Mouse (Mus musculus) erythroblast, embryonic 14.5 days (primary cell): ENCODE measurements around the gene Gm11492. TPM values are rescaled to one million over a fixed set of nuclear protein-coding genes. Genes with fewer than 3 reads are reported as not detected.
A peak's percentile ranks its signal among the peaks of the same experiment; 100 is the strongest.

Experiments
- H3K27me3 ChIP-seq: 2 replicates; pipeline ENCODE4 v1.6.1; 2012; ENCODE audit warnings: inconsistent platforms; ENCODE audit not compliant: control insufficient read depth
- H3K36me3 ChIP-seq: 2 replicates; pipeline ENCODE4 v1.6.1; 2012; ENCODE audit warnings: mild to moderate bottlenecking, inconsistent platforms; ENCODE audit not compliant: control insufficient read depth
- H3K4me1 ChIP-seq: 2 replicates; pipeline ENCODE4 v1.6.1; 2012; ENCODE audit warnings: inconsistent platforms; ENCODE audit not compliant: control insufficient read depth
- H3K4me3 ChIP-seq: replicated peaks from 2 replicates; pipeline ENCODE3; 2012; ENCODE audit warnings: moderate library complexity, mild to moderate bottlenecking, inconsistent platforms
- H3K9me3 ChIP-seq: 2 replicates; pipeline ENCODE4 v1.6.1; 2012; ENCODE audit warnings: low read length, inconsistent platforms, mixed read lengths; ENCODE audit not compliant: control insufficient read depth
- GATA1 ChIP-seq: IDR thresholded peaks from 2 replicates; pipeline ENCODE4 v1.6.1; 2012; ENCODE audit warnings: low read length, inconsistent platforms, mixed read lengths
- TAL1 ChIP-seq: IDR thresholded peaks from 3 replicates; pipeline ENCODE4 v1.6.1; 2012; ENCODE audit warnings: low read length, inconsistent platforms, mixed read lengths
- polyA plus RNA-seq: library from polyadenylated mRNA; stranded (reverse); fragments of >175 nt; gene quantifications from 2 replicates; pipeline ENCODE4 v1.2.3, GENCODE M21; 2012

Gm11492 gene
- polyA plus RNA-seq, 1 experiment = not detected

DNA sequence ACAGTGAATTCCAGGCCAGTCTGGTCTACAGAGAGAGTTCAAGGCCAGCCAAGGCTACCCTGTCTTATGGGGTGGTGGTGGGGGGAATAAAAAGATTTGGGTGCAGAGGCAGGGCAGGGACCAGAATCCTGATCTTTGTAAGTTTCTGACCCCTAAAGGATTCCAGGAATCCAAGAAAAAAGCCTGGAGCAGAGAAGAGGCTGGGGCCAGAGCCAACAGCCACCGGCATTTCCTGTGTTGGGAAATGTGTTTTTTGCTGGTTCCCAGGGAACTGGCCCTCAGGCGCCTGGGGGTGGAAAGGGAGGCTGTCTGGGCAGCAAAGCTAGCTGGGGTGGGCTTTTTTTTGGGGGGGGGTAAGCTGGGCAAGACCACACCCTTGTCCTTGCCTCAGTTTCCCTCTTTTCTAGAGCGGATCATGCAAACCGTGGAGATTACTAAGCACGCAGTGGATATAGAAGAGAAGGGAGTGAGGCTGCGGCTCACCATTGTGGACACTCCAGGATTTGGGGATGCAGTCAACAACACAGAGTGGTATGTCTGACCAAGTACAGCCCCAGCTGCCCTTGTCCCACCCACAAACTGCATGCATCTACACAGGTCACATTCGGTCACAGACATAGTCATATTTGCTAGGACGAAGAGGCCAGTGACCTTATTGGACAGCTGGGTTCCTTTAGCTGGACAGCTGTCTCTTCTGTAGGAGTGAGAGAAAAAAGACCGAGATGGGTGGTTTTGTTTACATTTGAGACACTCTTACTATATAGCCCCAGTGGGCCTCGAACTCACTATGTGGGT, 18.5 kb downstream of the Gm11492 start:
- no peaks in the 10 kb centered on the region for H3K9me3 ChIP-seq
- TF ChIP-seq TAL1 = no peak
- TF ChIP-seq GATA1 = no peak
- H3K4me3 ChIP-seq = no peak overlapping the region
- H3K27me3 ChIP-seq = no peaks in the 10 kb centered on the region
- peaks cover 14% of the 10 kb centered on the region for H3K4me1 ChIP-seq
- no peaks in the 10 kb centered on the region; the same call in 1 of the 2 replicates for H3K36me3 ChIP-seq

DNA sequence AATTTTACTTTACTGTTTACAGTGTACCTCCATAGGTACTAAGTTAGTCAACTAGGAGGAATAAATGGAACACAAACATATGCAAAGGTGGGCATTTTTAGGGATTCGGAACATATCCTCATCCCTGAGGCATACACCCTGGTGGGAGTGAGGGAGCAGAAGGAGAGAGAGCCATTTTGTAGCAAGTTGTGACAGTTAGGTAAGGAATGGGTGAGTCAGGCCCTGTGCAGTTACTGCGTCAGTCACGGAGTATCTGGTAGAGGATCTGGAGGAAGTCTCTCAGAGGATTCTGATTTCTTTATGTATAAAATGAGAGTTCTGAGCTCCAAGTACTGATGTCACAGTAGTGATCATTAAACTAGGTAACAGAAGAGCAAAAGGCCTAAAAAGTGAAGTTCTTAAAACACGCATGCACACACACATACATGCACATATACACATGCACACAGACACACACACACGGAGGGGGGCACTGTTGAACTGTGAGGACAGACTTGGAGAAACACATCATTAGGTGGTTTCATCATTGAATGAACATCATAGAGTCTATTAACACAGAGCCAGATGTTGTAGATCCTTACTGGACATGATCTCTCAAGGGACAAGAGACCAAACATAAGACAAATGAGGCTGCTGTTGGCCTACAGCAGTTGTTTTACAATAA, 20.9 kb downstream of the Gm11492 start:
- Histone ChIP-seq H3K4me1 (peaks cover 26% of the 10 kb centered on the region), H3K4me3 (no peak overlapping the region), H3K9me3 (no peaks in the 10 kb centered on the region), H3K27me3 (no peaks in the 10 kb centered on the region), H3K36me3 (no peaks in the 10 kb centered on the region; the same call in 1 of the 2 replicates)
- TF ChIP-seq GATA1 (no peak), TAL1 (no peak)

DNA sequence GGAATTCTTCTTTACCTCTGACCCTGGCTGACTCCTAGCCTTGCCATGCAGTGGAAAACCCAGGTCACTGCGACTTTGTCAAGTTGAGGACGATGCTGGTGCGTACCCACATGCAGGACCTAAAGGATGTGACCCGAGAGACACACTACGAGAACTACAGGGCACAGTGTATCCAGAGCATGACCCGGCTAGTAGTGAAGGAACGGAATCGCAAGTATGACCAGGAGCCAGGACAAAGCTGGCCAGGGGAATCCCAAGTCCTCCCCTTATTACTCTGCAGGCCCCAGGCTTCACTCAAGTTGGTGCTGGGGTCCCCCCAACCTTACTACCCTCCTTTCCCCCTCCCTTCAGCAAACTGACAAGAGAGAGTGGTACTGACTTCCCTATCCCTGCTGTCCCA, 23.2 kb downstream of the Gm11492 start:
- no peaks in the 10 kb centered on the region for H3K27me3 ChIP-seq
- TF ChIP-seq GATA1 (no peak), TAL1 (no peak)
- H3K36me3 ChIP-seq = peaks cover 14% of the 10 kb centered on the region
- peak overlapping the region; percentile 6 for H3K4me3 ChIP-seq
- no peaks in the 10 kb centered on the region for H3K9me3 ChIP-seq
- peaks cover 48% of the 10 kb centered on the region for H3K4me1 ChIP-seq

DNA sequence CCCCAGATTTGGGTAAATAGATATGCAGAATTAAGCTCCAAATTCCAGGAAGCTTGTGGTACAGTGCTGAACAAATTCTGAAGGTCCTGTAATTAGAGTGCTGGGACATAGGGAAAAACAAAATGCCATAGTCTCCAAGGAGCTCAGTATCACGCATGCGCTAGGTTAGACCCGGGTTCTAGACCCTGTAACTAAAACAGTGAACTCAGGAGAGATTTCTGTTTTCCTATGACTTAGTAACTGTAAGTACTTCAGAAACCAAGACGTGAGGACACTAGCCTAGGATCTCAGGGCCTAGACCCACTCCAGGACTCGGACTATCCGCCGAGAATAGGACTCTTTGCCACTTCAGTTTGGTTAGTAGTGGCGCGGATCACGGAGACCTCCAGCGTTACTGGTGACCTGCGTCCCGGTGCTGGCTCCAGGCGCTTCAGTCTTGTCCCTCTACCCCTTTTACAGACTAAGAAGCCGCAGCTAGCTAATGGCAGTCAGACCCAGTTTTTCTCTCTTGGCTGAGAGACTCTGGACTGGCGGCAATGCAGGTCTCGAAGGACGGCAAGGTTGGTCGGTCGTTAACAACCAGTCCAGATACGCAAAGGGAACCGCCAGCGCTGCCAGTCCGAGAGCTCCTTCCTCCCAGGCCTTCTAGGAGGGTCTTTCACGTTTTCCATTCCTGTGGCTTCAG, 24.5 kb downstream of the Gm11492 start:
- H3K27me3 ChIP-seq = no peaks in the 10 kb centered on the region
- peaks cover 62% of the 10 kb centered on the region for H3K4me1 ChIP-seq
- TF ChIP-seq GATA1 (no peak), TAL1 (no peak)
- peak overlapping the region; percentile 89 for H3K4me3 ChIP-seq
- no peaks in the 10 kb centered on the region for H3K9me3 ChIP-seq
- peaks cover 21% of the 10 kb centered on the region for H3K36me3 ChIP-seq

DNA sequence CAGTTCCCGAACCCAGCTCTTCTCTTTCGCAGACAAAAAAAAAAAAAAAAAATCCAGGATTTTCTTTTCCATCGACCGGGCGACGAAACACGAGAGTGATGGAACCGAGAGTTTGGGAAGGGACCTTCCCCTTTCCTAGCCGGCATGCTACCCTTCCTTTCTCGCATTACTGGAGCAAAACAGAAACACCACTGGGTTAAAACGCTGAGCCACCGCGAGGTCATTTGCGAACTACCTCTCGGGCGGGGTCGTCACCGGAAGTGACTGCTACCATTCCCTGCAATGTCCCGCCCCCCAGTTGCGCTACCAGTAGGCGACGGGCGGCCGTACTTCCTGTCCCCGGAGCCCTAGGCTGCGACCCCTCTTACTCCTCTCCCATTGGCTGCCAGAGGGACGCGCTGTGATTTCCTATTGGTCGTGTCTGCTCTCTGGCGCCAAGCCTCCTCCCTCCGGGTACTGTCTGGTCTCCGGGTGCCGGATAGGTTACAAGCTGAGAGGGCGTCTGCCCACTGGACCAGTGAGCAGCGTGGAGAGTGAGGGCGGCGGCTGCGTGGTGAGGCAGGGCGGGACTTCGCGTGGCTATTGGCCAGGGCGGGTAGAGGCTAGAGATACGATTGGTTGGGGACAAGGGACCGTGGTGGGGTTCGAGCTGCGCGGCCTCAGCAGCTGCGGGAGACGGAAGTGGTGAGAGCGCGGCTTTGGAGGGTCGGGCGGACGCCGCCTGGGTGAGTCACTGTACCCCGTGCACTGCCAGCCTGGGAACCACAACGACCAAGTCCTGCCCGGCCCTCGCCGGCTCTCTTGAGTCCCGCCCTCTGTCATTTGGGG, 25.3 kb downstream of the Gm11492 start, which contains the start of gene Mtmr4:
Mtmr4 (plus strand) TSS at position 637 of the 828 bp plus-strand sequence.
- Histone ChIP-seq H3K36me3 (peaks cover 27% of the 10 kb centered on the region), H3K4me1 (peaks cover 70% of the 10 kb centered on the region), H3K9me3 (no peaks in the 10 kb centered on the region)

DNA sequence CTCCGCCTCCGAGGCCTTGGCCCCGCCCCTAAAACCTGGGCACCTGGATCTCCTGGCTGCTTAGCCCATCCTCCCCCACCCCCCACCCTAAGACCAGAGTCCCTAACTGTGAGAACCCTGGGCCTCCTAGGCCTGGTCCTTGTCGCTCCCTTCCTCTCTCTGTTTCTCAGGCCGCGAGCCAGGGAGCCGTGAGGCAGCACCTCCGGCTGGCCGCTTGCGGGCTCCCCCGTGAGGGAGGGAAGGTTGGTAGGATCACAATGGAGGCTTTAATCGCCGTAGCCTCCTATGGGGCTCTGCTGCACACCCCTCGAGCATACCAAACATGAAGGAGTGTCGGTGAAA, 25.9 kb downstream of the Gm11492 start:
- no peaks in the 10 kb centered on the region for H3K27me3 ChIP-seq
- peaks cover 33% of the 10 kb centered on the region for H3K36me3 ChIP-seq
- peak overlapping the region; percentile 89 for H3K4me3 ChIP-seq
- no peaks in the 10 kb centered on the region for H3K9me3 ChIP-seq
- TF ChIP-seq TAL1 (no peak), GATA1 (no peak)
- peaks cover 70% of the 10 kb centered on the region for H3K4me1 ChIP-seq

More for the DNA sequence above, 25.3 kb downstream of the Gm11492 start, which contains the start of gene Mtmr4:
- Histone ChIP-seq H3K4me3 (peak within 1 kb of the TSS; percentile 89), H3K27me3 (no peaks in the 10 kb centered on the region)
- no peak for TF ChIP-seq GATA1
- no peak for TF ChIP-seq TAL1

DNA sequence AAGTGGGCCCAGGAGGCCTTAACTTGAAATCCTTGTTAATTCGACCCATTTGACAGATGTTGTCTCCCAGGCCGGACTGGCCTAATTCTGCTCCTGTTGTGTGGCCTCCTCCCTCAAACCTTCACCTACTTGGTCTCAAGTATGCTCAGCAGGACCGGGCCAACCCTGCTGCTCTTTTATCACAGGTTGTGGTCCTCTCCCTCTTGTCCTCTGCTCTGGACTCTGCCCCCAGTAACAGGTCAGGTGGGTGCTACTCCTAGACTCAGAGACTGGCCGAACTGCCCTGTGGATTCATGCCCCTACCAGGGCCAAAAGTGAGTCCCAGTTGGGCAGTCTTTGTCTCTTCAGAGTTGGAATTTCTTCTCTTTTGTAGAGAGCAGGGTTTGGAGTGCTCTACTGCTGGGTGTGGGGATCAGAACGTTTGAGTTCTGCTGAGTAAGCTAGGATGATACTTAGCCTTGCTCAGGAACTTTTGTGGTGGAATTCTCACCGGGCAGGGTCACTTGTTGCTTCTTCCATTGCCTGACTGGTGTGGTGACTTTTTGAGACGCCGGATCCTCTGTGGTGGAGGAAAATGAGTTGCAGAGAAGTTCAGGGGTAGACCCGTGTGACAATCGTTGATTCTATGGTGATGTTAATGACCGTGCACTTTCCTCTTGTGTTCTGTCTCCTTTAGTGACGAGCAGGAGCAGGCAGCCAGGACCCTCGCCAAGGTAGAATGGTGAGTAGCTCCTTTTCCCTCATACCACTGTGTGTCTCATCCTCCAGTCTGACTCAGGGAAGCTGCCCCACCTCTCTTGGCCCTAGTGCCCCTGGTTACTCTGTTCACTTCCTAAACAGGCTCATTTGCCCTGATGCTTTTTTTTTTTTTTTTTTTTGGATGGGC, 26.5 kb downstream of the Gm11492 start:
- Histone ChIP-seq H3K36me3 (peaks cover 40% of the 10 kb centered on the region), H3K9me3 (no peaks in the 10 kb centered on the region), H3K27me3 (no peaks in the 10 kb centered on the region), H3K4me1 (peaks cover 70% of the 10 kb centered on the region), H3K4me3 (peak overlapping the region; percentile 89)
- TF ChIP-seq GATA1 (no peak), TAL1 (no peak)

DNA sequence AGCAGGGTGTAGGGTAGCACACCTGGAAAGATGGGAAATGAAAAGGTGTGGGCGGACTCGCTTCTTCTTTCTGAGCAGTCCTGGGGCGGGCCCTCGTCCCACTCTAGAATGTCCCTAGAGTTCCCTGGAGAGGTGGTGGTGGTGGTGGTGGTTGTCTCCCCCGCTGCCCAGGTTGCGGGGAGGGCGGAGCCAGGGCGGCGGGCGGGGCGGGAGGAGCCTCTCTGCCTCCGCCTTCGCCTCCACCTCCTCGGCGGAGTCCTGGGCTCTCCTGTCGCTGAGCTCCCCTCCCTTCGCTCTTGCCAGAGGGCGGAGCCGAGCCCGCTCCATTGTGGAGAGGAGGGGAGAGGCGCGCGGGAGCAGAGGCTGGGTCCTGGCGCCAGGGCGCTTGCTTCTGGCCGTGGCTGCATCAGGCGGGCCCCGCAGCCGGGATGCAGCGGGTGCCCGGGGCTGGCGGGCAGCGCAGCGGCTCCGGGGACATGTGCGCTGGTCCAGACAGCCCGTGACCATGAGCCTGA, 28.9 kb downstream of the Gm11492 start:
- Histone ChIP-seq H3K9me3 (no peaks in the 10 kb centered on the region), H3K4me1 (peaks cover 52% of the 10 kb centered on the region), H3K27me3 (no peaks in the 10 kb centered on the region), H3K4me3 (peak overlapping the region; percentile 70), H3K36me3 (peaks cover 64% of the 10 kb centered on the region)
- no peak for TF ChIP-seq TAL1
- no peak for TF ChIP-seq GATA1
